Mouse (Mus musculus) limb, embryonic 15.5 days (tissue): ENCODE data around the gene Spag7. TPM values are rescaled to one million over a fixed set of nuclear protein-coding genes. Genes with fewer than 3 reads are reported as not detected.

Experiments
- microRNA-seq: library from miRNA; unstranded; fragments of <30 nt; microRNA quantifications from one replicate; pipeline ENCODE4, GENCODE M21; 2016
- polyA plus RNA-seq: library from polyadenylated mRNA; unstranded; fragments of >200 nt; fragmentation: Nextera tagmentation; extraction: Ambion mirVana; gene quantifications from 2 replicates; pipeline ENCODE4 v1.2.1, GENCODE M21; 2015

The Spag7 gene
- polyA plus RNA-seq, 1 experiment from 2014 or later = 149 TPM

Small RNA genes lying within 50 kb of the gene (microRNA-seq; reads per million reads assigned to microRNA genes)
- not detected for gene Mir6925

Other genes starting within 250 kb of the Spag7 start
- gene Arrb2, start 236.8 kb downstream of the Spag7 start, polyA plus RNA-seq = 19.6 and 22.2 TPM in 2 replicates
- 37.6 and 40.2 TPM in 2 replicates for gene Med11, start 217.5 kb downstream of the Spag7 start, polyA plus RNA-seq
- 0.51 and 0.76 TPM in 2 replicates for gene Zmynd15, start 210.0 kb downstream of the Spag7 start, polyA plus RNA-seq
- 5.3 and 6.8 TPM in 2 replicates for gene Cxcl16, start 209.4 kb downstream of the Spag7 start, polyA plus RNA-seq
- 0.37 and 0.45 TPM in 2 replicates for gene Tm4sf5, start 164.2 kb downstream of the Spag7 start, polyA plus RNA-seq
- gene Vmo1, start 154.8 kb downstream of the Spag7 start, polyA plus RNA-seq = 0.23 and 0.27 TPM in 2 replicates
- 0.26 and 0.65 TPM in 2 replicates for gene Gltpd2, start 150.2 kb downstream of the Spag7 start, polyA plus RNA-seq
- 660 and 698 TPM in 2 replicates for gene Psmb6, start 144.0 kb downstream of the Spag7 start, polyA plus RNA-seq
- not detected in 2 replicates for gene Gm40193, start 136.5 kb downstream of the Spag7 start, polyA plus RNA-seq
- 10.4 and 11.9 TPM in 2 replicates for gene Pld2, start 129.4 kb downstream of the Spag7 start, polyA plus RNA-seq
- 14.1 TPM in 2 replicates for gene Mink1, start 106.5 kb downstream of the Spag7 start, polyA plus RNA-seq
- gene 4930544D05Rik, start 53.6 kb downstream of the Spag7 start, polyA plus RNA-seq = not detected in 2 replicates
- 0.41 TPM in 1 of 2 replicates, not detected in the other for gene Chrne, start 50.2 kb downstream of the Spag7 start, polyA plus RNA-seq
- gene Gp1ba, start 30.3 kb downstream of the Spag7 start, polyA plus RNA-seq = 0.26 and 0.29 TPM in 2 replicates
- 124 TPM in 2 replicates for gene Rnf167, start 22.2 kb downstream of the Spag7 start, polyA plus RNA-seq
- gene Slc25a11, start 21.9 kb downstream of the Spag7 start, polyA plus RNA-seq = 165 and 188 TPM in 2 replicates
- 1,605 and 1,679 TPM in 2 replicates for gene Pfn1, start 14.8 kb downstream of the Spag7 start, polyA plus RNA-seq
- 71.5 and 252 TPM in 2 replicates for gene Eno3, start 12.2 kb downstream of the Spag7 start, polyA plus RNA-seq
- 12.9 and 14.8 TPM in 2 replicates for gene Camta2, start 18.7 kb upstream of the Spag7 start, polyA plus RNA-seq
- 0.91 and 2.1 TPM in 2 replicates for gene Inca1, start 30.7 kb upstream of the Spag7 start, polyA plus RNA-seq
- gene Kif1c, start 31.1 kb upstream of the Spag7 start, polyA plus RNA-seq = 4.3 and 5.3 TPM in 2 replicates
- gene Zfp3, start 94.8 kb upstream of the Spag7 start, polyA plus RNA-seq = 7.3 and 7.9 TPM in 2 replicates
- gene Scimp, start 143.2 kb upstream of the Spag7 start, polyA plus RNA-seq = 0.27 TPM in 1 of 2 replicates, not detected in the other
- gene Rabep1, start 175.4 kb upstream of the Spag7 start, polyA plus RNA-seq = 26.7 and 33.7 TPM in 2 replicates